Mouse (Mus musculus) thymus, adult 2 months (tissue): ENCODE data around the gene Xrcc4. TPM values are rescaled to one million over a fixed set of nuclear protein-coding genes. Genes with fewer than 3 reads are reported as not detected.
A peak's percentile ranks its signal among the peaks of the same experiment; 100 is the strongest.

Source experiments
- DNase-seq: peaks from one replicate; pipeline ENCODE4 v3.0.0; 2021
- H3K27ac ChIP-seq: fragments of 200-500 bp; 2 replicates; pipeline ENCODE4 v1.5.1; 2012; ENCODE audit warnings: low read length, control low read depth; ENCODE audit not compliant: control insufficient read depth, insufficient read depth
- H3K27me3 ChIP-seq: fragments of 200-500 bp; 2 replicates; pipeline ENCODE4 v1.6.1; 2012; ENCODE audit warnings: mild to moderate bottlenecking, low read length, moderate library complexity, mixed read lengths; ENCODE audit not compliant: control insufficient read depth, insufficient read depth
- H3K36me3 ChIP-seq: fragments of 200-500 bp; 2 replicates; pipeline ENCODE4 v1.6.1; 2012; ENCODE audit warnings: mild to moderate bottlenecking, low read length, moderate library complexity; ENCODE audit not compliant: control insufficient read depth, insufficient read depth
- H3K4me1 ChIP-seq: fragments of 200-500 bp; replicated peaks from 2 replicates; pipeline ENCODE4 v1.6.1; 2012; ENCODE audit warnings: low read length; ENCODE audit not compliant: control insufficient read depth, insufficient read depth
- H3K4me3 ChIP-seq: fragments of 200-500 bp; 2 replicates; pipeline ENCODE4 v1.5.1; 2012; ENCODE audit warnings: mild to moderate bottlenecking, low read length, control low read depth, moderate library complexity; ENCODE audit not compliant: control insufficient read depth, insufficient read depth
- CTCF ChIP-seq: fragments of 200-500 bp; IDR thresholded peaks from 2 replicates; pipeline ENCODE4 v1.5.1; 2012; ENCODE audit warnings: mild to moderate bottlenecking, control low read depth, low read length, moderate library complexity, borderline replicate concordance; ENCODE audit not compliant: control insufficient read depth, poor library complexity, insufficient read depth; ENCODE audit errors: extremely low read depth
- POLR2A ChIP-seq: fragments of 200-500 bp; IDR thresholded peaks from 2 replicates; pipeline ENCODE4 v1.6.1; 2012; ENCODE audit warnings: mild to moderate bottlenecking, low read length, control low read depth, moderate library complexity; ENCODE audit not compliant: control insufficient read depth, poor library complexity, insufficient read depth; ENCODE audit errors: extremely low read depth
- WGBS: fragments of 180-500 bp; shearing (Covaris S2); methylation state at CpG from one replicate; pipeline ENCODE4 v1.1.7; 2018; 5-methylcytosine and 5-hydroxymethylcytosine counted together
- polyA plus RNA-seq: library from polyadenylated mRNA; depleted of rRNA; stranded (reverse); fragments of >200 nt; gene quantifications from 2 replicates; pipeline ENCODE4 v1.2.3, GENCODE M21; 2012

Xrcc4 gene
- polyA plus RNA-seq, 1 experiment = 1.9 TPM

GRCm38 (mm10) chr13:89741766-89742685 lies 347.4 kb downstream of the Xrcc4 start, which contains the start of gene Vcan:
Gene Vcan, minus strand, starts transcription at chr13:89742509.
- H3K27me3 ChIP-seq = peaks cover 13% of the 10 kb centered on the region
- H3K4me1 ChIP-seq = peaks cover 14% of the 10 kb centered on the region
- peak; percentile 3 for DNase-seq
- H3K4me3 ChIP-seq = no peak within 1 kb of the TSS
- 2% methylated on average over 40 of the region's 40 CpGs for whole genome bisulfite sequencing
- no peak within 1 kb of the TSS for H3K27ac ChIP-seq
- no peaks in the 10 kb centered on the region for H3K36me3 ChIP-seq
- no peak for TF ChIP-seq POLR2A
- TF ChIP-seq CTCF = no peak

DNA sequence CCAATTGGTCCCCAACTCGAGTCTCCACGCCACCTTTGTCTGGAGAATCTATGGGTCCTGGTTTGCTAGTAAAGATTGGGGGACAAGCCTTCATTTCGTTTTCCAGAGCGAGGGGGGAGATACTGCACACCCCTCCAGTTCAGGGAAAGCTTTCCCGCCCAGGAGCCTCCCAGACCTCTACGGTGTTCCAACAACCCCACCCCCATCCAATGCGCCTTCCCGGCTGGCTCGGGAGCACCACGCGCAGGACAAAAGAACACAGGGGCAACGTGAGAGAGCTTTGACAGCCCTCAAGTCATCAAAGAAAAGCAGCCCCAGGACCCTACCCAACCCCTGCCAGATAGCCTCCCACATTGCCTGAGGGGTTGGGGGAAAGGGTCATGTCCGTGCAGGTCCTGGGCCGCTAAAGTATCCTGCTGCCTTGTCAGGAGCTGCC lies 348.3 kb downstream of the Xrcc4 start:
- Histone ChIP-seq H3K4me1 (peaks cover 14% of the 10 kb centered on the region), H3K27ac (no peak overlapping the region)
- TF ChIP-seq CTCF (no peak), POLR2A (no peak)

GRCm38 (mm10) chr13:89740243-89741115 lies 348.9 kb downstream of the Xrcc4 start:
- H3K36me3 ChIP-seq = no peaks in the 10 kb centered on the region
- DNase-seq = peak; percentile 31
- H3K27ac ChIP-seq = no peak overlapping the region
- no peak for TF ChIP-seq CTCF
- no peak for TF ChIP-seq POLR2A
- H3K4me3 ChIP-seq = peak overlapping the region; percentile 70
- H3K27me3 ChIP-seq = peaks cover 13% of the 10 kb centered on the region
- under 1% methylated on average over 33 of the region's 33 CpGs for WGBS
- H3K4me1 ChIP-seq = peaks cover 14% of the 10 kb centered on the region

More for the DNA sequence above, 348.3 kb downstream of the Xrcc4 start:
- H3K36me3 ChIP-seq = no peaks in the 10 kb centered on the region
- peaks cover 13% of the 10 kb centered on the region for H3K27me3 ChIP-seq
- H3K4me3 ChIP-seq = no peak overlapping the region
- WGBS = 6% methylated on average over 14 of the region's 14 CpGs
- peak; percentile 1 for DNase-seq

DNA sequence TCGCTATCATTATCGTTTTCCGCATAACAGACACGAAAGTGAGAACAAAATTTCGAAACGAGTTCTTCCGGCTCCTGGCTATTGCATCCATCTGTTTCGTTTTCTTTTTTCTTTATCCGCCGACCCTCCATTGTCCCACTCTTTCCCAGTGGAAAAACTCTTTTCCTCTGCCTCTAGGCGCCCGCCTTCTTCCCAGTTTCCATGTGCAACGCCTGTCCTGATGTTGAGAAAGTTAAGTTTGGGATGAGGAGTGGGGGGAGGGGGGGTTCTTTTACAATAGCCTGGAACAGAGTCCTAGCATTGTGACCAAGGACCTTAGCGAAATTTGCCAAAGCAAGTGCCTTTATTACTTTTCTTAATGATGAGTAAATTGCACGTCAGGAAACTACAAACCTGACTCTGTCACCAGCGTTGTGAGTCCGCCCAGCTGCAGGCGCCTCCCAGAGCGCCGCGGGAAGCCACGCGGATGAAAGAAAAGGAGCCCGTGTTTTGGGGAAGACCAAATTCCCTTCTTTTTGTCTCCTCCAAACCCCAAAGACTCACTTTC lies 349.6 kb downstream of the Xrcc4 start:
- Histone ChIP-seq H3K27me3 (peaks cover 13% of the 10 kb centered on the region), H3K27ac (no peak overlapping the region), H3K4me3 (peak overlapping the region; percentile 70), H3K4me1 (peaks cover 14% of the 10 kb centered on the region), H3K36me3 (no peaks in the 10 kb centered on the region)
- no peak for TF ChIP-seq CTCF
- no peak for TF ChIP-seq POLR2A
- WGBS = 1% methylated on average over 24 of the region's 24 CpGs
- no peak for DNase-seq

- WGBS = 4% methylated on average over 31 of the region's 31 CpGs
- peaks cover 14% of the 10 kb centered on the region for H3K4me1 ChIP-seq
- TF ChIP-seq POLR2A (no peak), CTCF (no peak)
- peak overlapping the region; percentile 70 for H3K4me3 ChIP-seq
- peaks cover 13% of the 10 kb centered on the region for H3K27me3 ChIP-seq
- DNase-seq = peak; percentile 51
- H3K36me3 ChIP-seq = no peaks in the 10 kb centered on the region
- H3K27ac ChIP-seq = no peak overlapping the region
Measured at GRCm38 (mm10) chr13:89738776-89739695, 350.4 kb downstream of the Xrcc4 start.

DNA sequence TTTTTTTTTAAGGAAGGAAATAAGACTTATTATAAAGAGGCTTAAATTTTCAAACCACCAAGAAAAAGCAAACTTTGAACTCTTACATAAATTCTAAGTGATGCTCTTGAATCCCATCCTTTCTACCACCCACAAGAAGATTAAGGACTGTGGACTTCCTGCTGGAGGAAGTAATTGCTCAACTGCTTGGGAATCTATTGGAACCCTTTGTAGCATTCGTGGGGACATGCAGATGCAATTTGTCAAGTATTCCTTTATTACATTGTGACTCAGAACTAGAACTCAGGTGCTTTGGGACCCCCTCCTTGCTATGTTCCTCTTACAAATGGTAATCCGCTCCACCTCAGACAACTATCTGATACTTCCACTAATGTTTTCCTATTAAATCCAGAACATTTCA lies 351.1 kb downstream of the Xrcc4 start:
- Histone ChIP-seq H3K4me1 (peaks cover 14% of the 10 kb centered on the region), H3K4me3 (no peak overlapping the region), H3K27ac (no peak overlapping the region), H3K36me3 (no peaks in the 10 kb centered on the region), H3K27me3 (peaks cover 13% of the 10 kb centered on the region)
- no peak for TF ChIP-seq POLR2A
- no peak for TF ChIP-seq CTCF
- no peak for DNase-seq
- WGBS = 61% methylated on average over 2 of the region's 2 CpGs
